In genomic region chr1:63272741-63273338, GRCm38 (mm10) we compare ENCODE assay signal across 8 mouse cellular contexts. TPM values are rescaled to one million over a fixed set of nuclear protein-coding genes. Genes with fewer than 3 reads are reported as not detected.
DNase-seq lines count a peak whose midpoint lies in the region; ATAC-seq lines count a peak whose summit lies in the region.

Gene Zdbf2, plus strand, starts transcription at chr1:63273265.

- WGBS in heart, embryonic 14.5 days = 2% methylated on average over 48 of the region's 49 CpGs
- under 1% methylated on average over 49 of the region's 49 CpGs for WGBS in embryonic facial prominence, embryonic 10.5 days
- under 1% methylated on average over 49 of the region's 49 CpGs for WGBS in intestine, embryonic 15.5 days

- H3K9me3 ChIP-seq in heart, embryonic 14.5 days (ENCODE audit: control insufficient read depth, low read length) = no peaks in the 10 kb centered on the region
- H3K9me3 ChIP-seq in embryonic facial prominence, embryonic 10.5 days = no peaks in the 10 kb centered on the region
- H3K9me3 ChIP-seq in intestine, embryonic 15.5 days = no peaks in the 10 kb centered on the region

- peaks cover 72% of the 10 kb centered on the region for H3K27me3 ChIP-seq in heart, embryonic 14.5 days (ENCODE audit: control insufficient read depth, insufficient read depth, low read length)
- peaks cover 94% of the 10 kb centered on the region for H3K27me3 ChIP-seq in embryonic facial prominence, embryonic 10.5 days (replicated peaks; ENCODE audit: low read depth, poor library complexity, severe bottlenecking)
- peaks cover 37% of the 10 kb centered on the region for H3K27me3 ChIP-seq in intestine, embryonic 15.5 days (replicated peaks)

- H3K27ac ChIP-seq in heart, embryonic 14.5 days (replicated peaks in 1 of 2; ENCODE audit: control insufficient read depth in 1 of 2, insufficient read depth in 1 of 2, low read depth in 2 of 2, low read length in 2 of 2) = peak within 1 kb of the TSS; percentile 13 to 57; a peak in 2 of 4 replicates
- peak within 1 kb of the TSS; percentile 92 for H3K27ac ChIP-seq in embryonic facial prominence, embryonic 10.5 days (replicated peaks)
- peak within 1 kb of the TSS; percentile 65 for H3K27ac ChIP-seq in intestine, embryonic 15.5 days

- 0 out of 4 replicates have a peak, but pooled peaks cover 0 to 3% of the 10 kb centered on the region in 2 experiments for H3K4me1 ChIP-seq in heart, embryonic 14.5 days (ENCODE audit: control insufficient read depth in 2 of 2, insufficient read depth in 2 of 2, low read length in 2 of 2)
- H3K4me1 ChIP-seq in embryonic facial prominence, embryonic 10.5 days = peaks cover 12% of the 10 kb centered on the region
- H3K4me1 ChIP-seq in intestine, embryonic 15.5 days (replicated peaks) = peaks cover 8% of the 10 kb centered on the region; the same call in 1 of the 2 replicates

- H3K4me2 ChIP-seq in heart, embryonic 14.5 days (ENCODE audit: low read length) = peak within 1 kb of the TSS; percentile 75
- peak within 1 kb of the TSS; percentile 78 for H3K4me2 ChIP-seq in intestine, embryonic 15.5 days (replicated peaks)

- peak; percentile 82 for ATAC-seq in heart, embryonic 14.5 days (ENCODE audit: insufficient number of reproducible peaks, insufficient read depth, low FRiP score, low read depth)
- ATAC-seq in intestine, embryonic 15.5 days = peak; percentile 90

- DNase-seq in heart, postnatal 25 days (ENCODE audit: low spot score) = no peak
- peak; percentile 69 for DNase-seq in ZHBTc4 (ENCODE audit: low read depth, low spot score)
- DNase-seq in embryonic facial prominence, embryonic 10.5 days (ENCODE audit: low spot score) = peak; percentile 85
- peak; percentile 72 for DNase-seq in mesoderm, embryonic 11.5 days (ENCODE audit: low read depth, low spot score)
- no peak for DNase-seq in urinary bladder, adult 18-20 months (ENCODE audit: low spot score in 2 of 2)
- no peak for DNase-seq in ovary, postnatal 14 days (ENCODE audit: low spot score)

- H3K36me3 ChIP-seq in heart, embryonic 14.5 days (ENCODE audit: control insufficient read depth, insufficient read depth, low read length) = no peaks in the 10 kb centered on the region
- no peaks in the 10 kb centered on the region for H3K36me3 ChIP-seq in embryonic facial prominence, embryonic 10.5 days (replicated peaks)
- H3K36me3 ChIP-seq in intestine, embryonic 15.5 days = no peaks in the 10 kb centered on the region

- peak within 1 kb of the TSS; percentile 61 to 68 for H3K4me3 ChIP-seq in heart, embryonic 14.5 days (ENCODE audit: control insufficient read depth in 1 of 2, insufficient read depth in 1 of 2, low read depth in 1 of 2, low read length in 2 of 2)
- peak within 1 kb of the TSS; percentile 71 for H3K4me3 ChIP-seq in embryonic facial prominence, embryonic 10.5 days
- H3K4me3 ChIP-seq in intestine, embryonic 15.5 days (replicated peaks) = peak within 1 kb of the TSS; percentile 62

- peak within 1 kb of the TSS; percentile 83 for H3K9ac ChIP-seq in heart, embryonic 14.5 days (ENCODE audit: low read length)
- H3K9ac ChIP-seq in intestine, embryonic 15.5 days = peak within 1 kb of the TSS; percentile 62

- intact Hi-C loops in heart, postnatal 25 days (cut with DNase I) = no loop called here

RNA-seq across cellular contexts. Expression of gene Zdbf2, which starts in this region (rescaled TPM):
- 7.5 and 8.7 TPM in 2 replicates for polyA plus RNA-seq in heart, embryonic 14.5 days (2014; fragmentation: Nextera tagmentation; extraction: Ambion mirVana)
- under 1 TPM; 0.39 to 0.49 TPM for total RNA-seq in heart, postnatal 25 days (2021)
- polyA plus RNA-seq in embryonic facial prominence, embryonic 10.5 days (2016; fragmentation: Nextera tagmentation; extraction: Ambion mirVana) = 18.8 and 21.0 TPM in 2 replicates
- polyA plus RNA-seq in intestine, embryonic 15.5 days (2015; fragmentation: Nextera tagmentation; extraction: Ambion mirVana) = 6.3 and 7.1 TPM in 2 replicates

Comparison
In these comparisons a context has a peak if more than half of its experiments do, and no peak if none do; other contexts are left out.
1. H3K27ac ChIP-seq: peak in every context shown above with its lines; median percentile 92 in embryonic facial prominence, embryonic 10.5 days; 65 in intestine, embryonic 15.5 days; 35 in heart, embryonic 14.5 days.
2. DNase-seq: peak in ZHBTc4 (single experiment), embryonic facial prominence, embryonic 10.5 days (single experiment) and mesoderm, embryonic 11.5 days (single experiment); none in heart, postnatal 25 days (single experiment), urinary bladder, adult 18-20 months (0 of 2) and ovary, postnatal 14 days (single experiment).
3. Peak in every context shown above with its lines, with median percentiles within 50 percentile points of each other: H3K4me3 ChIP-seq.